Mouse (Mus musculus) midbrain, embryonic 14.5 days (tissue): ENCODE data around the gene Ltbp4. TPM values are rescaled to one million over a fixed set of nuclear protein-coding genes. Genes with fewer than 3 reads are reported as not detected.

ENCODE experiments used
- ATAC-seq: fragments of 200-750 bp; cut with Nextera tagmentation; 2 replicates; pipeline ENCODE4 v1.8.0; 2017; ENCODE audit warnings: moderate number of reproducible peaks, moderate library complexity; ENCODE audit not compliant: low FRiP score, low TSS enrichment
- DNase-seq: peaks from one replicate; pipeline ENCODE4 v3.0.0-alpha.2; 2015
- H3K27ac ChIP-seq: fragments of 300-500 bp; sonication (generic); replicated peaks from 2 replicates; pipeline ENCODE4 v1.5.1; 2014; ENCODE audit warnings: mild to moderate bottlenecking, low read depth, low read length, moderate library complexity
- H3K27me3 ChIP-seq: fragments of 300-500 bp; sonication (generic); 2 replicates; pipeline ENCODE4 v1.6.1; 2014; ENCODE audit warnings: low read length, control low read depth, mixed read lengths; ENCODE audit not compliant: control insufficient read depth, insufficient read depth
- H3K36me3 ChIP-seq: fragments of 300-500 bp; sonication (generic); 2 replicates; pipeline ENCODE4 v1.6.1; 2014; ENCODE audit warnings: low read length, control low read depth; ENCODE audit not compliant: control insufficient read depth, insufficient read depth
- H3K4me1 ChIP-seq: fragments of 300-500 bp; sonication (generic); 2 replicates; pipeline ENCODE4 v1.6.1; 2014; ENCODE audit warnings: mild to moderate bottlenecking, antibody characterized with exemption, low read length, control low read depth; ENCODE audit not compliant: control insufficient read depth, insufficient read depth
- H3K4me2 ChIP-seq: fragments of 300-500 bp; sonication (generic); 2 replicates; pipeline ENCODE4 v1.6.1; 2014; ENCODE audit warnings: mild to moderate bottlenecking, low read length, moderate library complexity
- H3K4me3 ChIP-seq: fragments of 300-500 bp; sonication (generic); replicated peaks from 2 replicates; pipeline ENCODE4 v1.5.1; 2014; ENCODE audit warnings: low read depth, low read length
- H3K9ac ChIP-seq: fragments of 300-500 bp; sonication (generic); replicated peaks from 2 replicates; pipeline ENCODE4 v1.6.1; 2014; ENCODE audit warnings: mild to moderate bottlenecking, low read length, moderate library complexity
- H3K9me3 ChIP-seq: fragments of 300-500 bp; sonication (generic); 2 replicates; pipeline ENCODE4 v1.6.1; 2016; ENCODE audit warnings: low read length, control low read depth, mixed read lengths; ENCODE audit not compliant: control insufficient read depth
- WGBS: fragments of 180-500 bp; shearing (Covaris S2); extraction: QIAGEN DNeasy Blood & Tissue Kit; methylation state at CpG from one replicate; pipeline ENCODE4 v1.1.7; 2014; 5-methylcytosine and 5-hydroxymethylcytosine counted together
- polyA plus RNA-seq: library from polyadenylated mRNA; unstranded; fragments of >200 nt; fragmentation: Nextera tagmentation; extraction: Ambion mirVana; gene quantifications from 2 replicates; pipeline ENCODE4 v1.2.1, GENCODE M21; 2014

Gene Ltbp4
- polyA plus RNA-seq, 1 experiment from 2014 or later = 7.4 TPM

DNA sequence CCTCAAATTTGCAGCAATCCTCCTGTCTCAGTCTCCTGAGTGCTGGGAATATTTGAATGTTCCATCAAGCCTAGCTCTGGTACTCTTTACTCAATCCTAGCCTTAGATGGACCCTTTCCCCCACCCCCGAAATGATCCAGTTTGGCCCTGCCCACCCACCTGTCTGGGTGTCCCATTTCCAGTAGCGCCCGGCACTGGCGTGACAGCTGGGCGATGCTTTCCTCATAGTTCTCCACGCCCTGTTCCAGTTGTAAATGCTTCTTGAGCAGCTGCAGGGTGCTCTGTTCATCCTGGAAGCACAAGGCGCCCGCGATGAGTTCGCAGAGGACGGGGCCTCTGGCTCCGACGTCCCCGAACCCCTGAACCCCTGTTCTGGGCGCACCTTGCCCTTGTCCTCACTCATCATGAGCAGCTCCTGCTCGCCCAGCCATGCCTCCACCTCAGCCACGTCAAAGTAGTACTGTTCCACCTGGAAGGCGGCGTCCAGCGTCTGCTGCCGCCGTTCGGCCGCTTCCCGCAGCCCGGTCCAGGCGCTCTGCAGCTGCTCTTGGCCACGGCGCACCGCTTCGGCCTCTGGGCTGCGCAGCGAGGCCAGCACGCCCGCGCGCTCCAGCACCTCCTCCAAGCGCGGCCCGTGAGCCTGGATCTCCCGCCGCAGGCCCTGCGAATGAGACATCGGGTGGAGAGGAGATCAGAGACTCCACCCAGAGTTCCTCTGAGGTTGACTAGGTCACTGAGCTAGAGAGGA, 34.4 kb upstream of the Ltbp4 start:
- ATAC-seq (no peak), DNase-seq (no peak)
- Histone ChIP-seq H3K9ac (no peak overlapping the region), H3K9me3 (peaks cover 7% of the 10 kb centered on the region; the same call in 1 of the 2 replicates), H3K27me3 (peaks cover 95% of the 10 kb centered on the region), H3K4me3 (no peak overlapping the region), H3K4me1 (no peaks in the 10 kb centered on the region), H3K27ac (no peak overlapping the region), H3K36me3 (0 out of 2 replicates have a peak, but pooled peaks cover 8% of the 10 kb centered on the region), H3K4me2 (peak overlapping the region; percentile 18; the same call in 1 of the 2 replicates)
- 6% methylated on average over 44 of the region's 44 CpGs for WGBS

DNA sequence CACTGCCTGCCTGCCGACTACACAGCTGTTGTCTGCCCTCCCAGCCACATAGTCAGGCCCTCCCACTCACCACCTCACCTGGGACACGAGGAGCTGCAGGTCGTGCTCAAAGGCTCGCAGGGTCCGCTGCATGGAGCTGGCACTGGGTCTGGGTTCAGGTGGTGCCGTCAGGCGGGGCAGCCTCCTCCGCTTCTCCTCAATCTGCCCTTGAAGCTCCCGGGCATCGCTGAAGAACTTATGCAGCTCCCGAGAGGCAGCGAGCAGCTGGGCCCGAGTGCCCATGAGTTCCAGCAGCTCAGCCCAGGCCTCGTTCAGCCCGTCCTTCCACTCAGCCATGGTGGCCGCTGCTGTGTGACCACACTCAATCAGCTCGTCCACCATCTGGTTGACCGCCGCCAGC, 31.6 kb upstream of the Ltbp4 start:
- Histone ChIP-seq H3K4me3 (no peak overlapping the region), H3K9me3 (peaks cover 7% of the 10 kb centered on the region; the same call in 1 of the 2 replicates), H3K27me3 (peaks cover 100% of the 10 kb centered on the region), H3K4me1 (no peaks in the 10 kb centered on the region), H3K4me2 (no peak overlapping the region), H3K27ac (no peak overlapping the region), H3K36me3 (peaks cover 12% of the 10 kb centered on the region; the same call in 1 of the 2 replicates), H3K9ac (no peak overlapping the region)
- DNase-seq = no peak
- no peak for ATAC-seq
- 85% methylated on average over 19 of the region's 19 CpGs for WGBS

DNA sequence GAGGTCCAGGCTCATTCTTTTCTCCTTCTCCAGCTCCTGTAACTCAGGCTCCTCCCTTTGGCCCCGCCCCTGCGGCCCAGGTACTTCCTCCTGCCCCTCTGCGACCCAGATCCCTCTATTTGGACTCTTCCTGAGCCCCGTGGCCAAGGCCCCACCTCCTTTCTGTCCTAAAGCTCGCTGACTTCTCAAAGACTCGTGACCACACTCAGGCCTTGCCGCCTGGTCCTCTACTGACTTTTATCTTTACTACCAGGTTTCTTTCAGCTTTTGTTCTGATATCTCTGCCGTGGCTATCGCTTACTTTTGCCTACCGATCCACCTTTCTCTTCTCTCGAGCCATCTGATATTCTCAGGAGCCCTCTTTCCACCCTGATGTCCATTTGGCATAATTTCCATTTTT, 30.5 kb upstream of the Ltbp4 start:
- Histone ChIP-seq H3K4me2 (no peak overlapping the region), H3K4me3 (no peak overlapping the region), H3K9me3 (peaks cover 7% of the 10 kb centered on the region; the same call in 1 of the 2 replicates), H3K27me3 (peaks cover 100% of the 10 kb centered on the region), H3K9ac (no peak overlapping the region), H3K4me1 (no peaks in the 10 kb centered on the region), H3K27ac (no peak overlapping the region), H3K36me3 (peaks cover 12% of the 10 kb centered on the region; the same call in 1 of the 2 replicates)
- DNase-seq (no peak), ATAC-seq (no peak)
- 20% methylated on average over 11 of the region's 11 CpGs for WGBS

DNA sequence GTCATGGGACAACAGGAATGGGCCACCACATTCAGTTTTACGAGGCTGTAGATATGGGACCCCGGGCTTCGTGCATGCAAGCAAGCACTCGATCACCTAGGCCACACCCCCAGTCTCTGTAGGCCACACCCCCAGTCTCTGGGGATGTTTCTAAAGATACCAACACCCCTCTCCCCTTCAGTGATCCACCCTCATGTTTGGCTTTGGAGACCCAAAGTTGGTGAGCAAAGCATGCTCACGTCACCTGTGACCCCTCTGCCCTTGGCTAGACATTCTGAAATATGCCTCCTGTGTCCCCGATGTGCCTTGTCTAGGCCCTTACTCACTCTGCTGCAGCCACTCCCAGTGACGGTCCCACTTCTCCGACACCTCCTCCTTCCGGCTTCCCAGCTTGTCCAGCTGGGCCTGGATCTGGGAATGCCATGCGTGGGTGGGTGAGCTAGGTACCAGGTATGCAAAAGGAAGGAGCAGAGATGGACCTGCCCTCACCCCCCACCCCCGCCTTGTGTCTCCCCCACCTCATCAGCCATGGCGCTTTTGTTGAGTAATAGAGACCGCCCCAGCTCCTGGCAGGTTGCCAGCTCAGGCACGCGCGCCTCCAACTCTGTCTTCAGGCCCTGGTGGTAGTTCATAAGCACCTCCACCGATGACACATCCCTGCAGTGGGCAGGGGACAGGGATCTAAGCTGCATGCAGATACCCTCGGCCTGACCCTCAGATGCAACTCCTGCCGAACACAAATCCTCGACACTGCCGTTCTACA, 28.8 kb upstream of the Ltbp4 start:
- 37% methylated on average over 21 of the region's 21 CpGs for WGBS
- Histone ChIP-seq H3K27me3 (peaks cover 89% of the 10 kb centered on the region), H3K36me3 (peaks cover 12% of the 10 kb centered on the region; the same call in 1 of the 2 replicates), H3K9ac (no peak overlapping the region), H3K4me1 (no peaks in the 10 kb centered on the region), H3K27ac (no peak overlapping the region), H3K4me2 (no peak overlapping the region), H3K9me3 (peaks cover 7% of the 10 kb centered on the region; the same call in 1 of the 2 replicates), H3K4me3 (no peak overlapping the region)
- no peak for ATAC-seq
- DNase-seq = no peak

DNA sequence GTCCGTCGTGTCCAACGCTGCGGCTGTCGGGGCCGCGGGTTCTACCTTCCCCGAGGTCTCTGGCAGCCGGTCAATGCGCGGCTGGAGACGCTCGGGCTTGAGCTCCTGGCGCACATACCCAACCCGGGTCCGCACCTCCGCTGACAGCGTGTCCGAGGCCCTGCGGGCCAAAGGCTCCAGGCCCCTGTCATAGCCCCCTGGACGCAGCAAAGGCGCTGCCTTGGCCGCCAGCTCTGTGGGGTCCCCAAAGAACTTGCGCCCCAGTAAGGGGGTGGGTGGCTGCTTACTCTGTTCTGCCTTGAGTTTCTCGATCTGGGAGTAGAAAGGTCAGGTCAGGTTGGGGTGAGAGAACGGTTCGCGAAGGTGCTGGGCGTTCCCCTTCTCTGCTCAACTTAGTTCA, 26.9 kb upstream of the Ltbp4 start:
- no peaks in the 10 kb centered on the region for H3K9me3 ChIP-seq
- 3% methylated on average over 29 of the region's 29 CpGs for WGBS
- H3K4me1 ChIP-seq = no peaks in the 10 kb centered on the region
- H3K36me3 ChIP-seq = peaks cover 8% of the 10 kb centered on the region; the same call in 1 of the 2 replicates
- ATAC-seq (no peak), DNase-seq (no peak)
- no peak overlapping the region for H3K9ac ChIP-seq
- no peak overlapping the region for H3K27ac ChIP-seq
- H3K4me3 ChIP-seq = peak overlapping the region; percentile 5; the same call in 1 of the 2 replicates
- peaks cover 71% of the 10 kb centered on the region for H3K27me3 ChIP-seq
- H3K4me2 ChIP-seq = no peak overlapping the region

DNA sequence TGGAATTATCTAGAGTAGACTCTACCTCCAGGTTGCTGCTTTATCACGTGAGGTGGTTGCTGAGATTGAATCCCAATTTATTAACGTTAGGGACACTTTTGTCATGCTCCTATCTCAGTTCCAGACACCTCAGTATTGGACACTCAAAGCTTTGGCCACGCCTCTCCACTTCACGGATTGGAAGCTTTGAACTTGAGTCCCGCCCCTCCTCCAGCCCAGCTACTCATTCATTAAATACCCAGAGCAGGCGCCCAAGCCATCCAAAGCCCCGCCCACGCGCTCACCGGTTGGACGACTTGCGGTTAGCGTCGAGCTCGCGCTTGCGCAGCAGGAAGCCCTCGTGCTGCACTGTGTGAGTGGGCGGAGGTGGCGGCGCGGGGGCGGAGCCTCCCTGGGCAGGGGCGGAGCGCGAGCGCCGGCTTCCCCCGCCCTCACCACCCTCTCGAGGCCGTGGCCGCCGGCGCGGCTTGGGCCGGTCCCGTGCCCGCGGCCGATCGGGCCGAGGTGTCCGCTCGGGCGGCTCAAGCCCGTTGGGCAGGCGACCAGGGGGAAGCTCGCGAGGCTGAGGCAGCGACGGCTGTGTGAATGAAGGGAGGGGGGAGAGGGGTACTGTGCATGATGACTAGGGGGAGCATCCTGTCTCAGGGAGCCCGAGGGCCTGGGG, 23.9 kb upstream of the Ltbp4 start:
- Histone ChIP-seq H3K27me3 (peaks cover 63% of the 10 kb centered on the region), H3K4me2 (peak overlapping the region; percentile 68), H3K4me3 (peak overlapping the region; percentile 53), H3K9ac (peak overlapping the region; percentile 48), H3K9me3 (no peaks in the 10 kb centered on the region), H3K36me3 (peaks cover 4% of the 10 kb centered on the region; the same call in 1 of the 2 replicates), H3K4me1 (no peaks in the 10 kb centered on the region), H3K27ac (no peak overlapping the region)
- WGBS = under 1% methylated on average over 52 of the region's 52 CpGs
- ATAC-seq (peak; percentile 97), DNase-seq (peak; percentile 100)

DNA sequence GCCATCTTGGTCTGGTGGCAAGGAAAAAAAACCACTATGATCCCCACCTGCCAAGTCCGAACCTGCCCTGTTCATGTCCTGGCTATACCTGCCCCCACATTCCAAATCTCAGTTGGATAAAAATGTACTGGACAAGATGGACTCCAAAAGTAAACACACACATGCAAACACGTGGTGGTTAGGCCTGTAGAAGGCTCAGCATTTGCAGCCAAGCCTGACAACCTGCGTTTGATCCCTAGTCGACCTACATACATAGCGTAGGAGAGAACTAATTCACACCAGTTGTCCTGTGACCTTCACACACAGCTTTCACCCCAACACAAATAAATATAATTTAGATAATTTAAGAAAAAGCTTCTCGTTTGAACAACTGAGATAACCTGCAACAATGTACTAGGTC, 23.3 kb upstream of the Ltbp4 start:
- no peak for ATAC-seq
- H3K36me3 ChIP-seq = no peaks in the 10 kb centered on the region; the same call in 1 of the 2 replicates
- H3K4me2 ChIP-seq = peak overlapping the region; percentile 68

DNA sequence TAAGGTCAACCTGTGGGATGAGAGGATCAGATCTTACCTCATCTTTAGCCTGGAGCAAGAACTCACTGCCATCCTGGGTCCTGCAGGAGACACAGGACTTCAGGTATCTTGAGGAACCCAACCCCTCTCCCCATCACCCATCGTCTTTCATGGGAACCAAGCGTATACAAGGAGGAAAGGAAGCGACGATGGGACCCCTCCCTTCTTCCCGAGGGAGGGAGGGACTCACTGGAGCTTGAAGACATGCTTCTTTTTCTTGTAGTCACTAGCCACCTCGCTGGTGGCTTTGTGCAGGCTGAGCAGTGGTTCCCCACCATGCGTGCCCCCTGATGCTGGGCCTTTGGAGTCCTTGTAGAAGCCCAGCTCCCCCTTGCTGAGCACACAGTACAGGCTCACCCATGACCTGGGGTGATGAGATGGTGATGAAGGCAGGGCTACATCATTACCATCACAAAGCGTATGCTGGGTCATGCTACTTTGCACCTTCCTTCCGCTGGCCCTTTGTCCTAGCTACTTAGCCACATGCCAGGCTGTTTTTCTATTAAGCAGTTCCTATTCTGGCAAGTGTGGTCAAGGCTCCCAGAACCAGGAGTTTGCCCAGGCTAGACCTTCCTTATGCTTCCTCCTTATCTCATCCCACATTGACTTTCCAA, 22.3 kb upstream of the Ltbp4 start:
- DNase-seq = no peak
- Histone ChIP-seq H3K27me3 (peaks cover 47% of the 10 kb centered on the region), H3K4me2 (no peak overlapping the region)

More for the DNA sequence above, 23.3 kb upstream of the Ltbp4 start:
- DNase-seq = no peak
- Histone ChIP-seq H3K4me3 (no peak overlapping the region), H3K27ac (no peak overlapping the region), H3K4me1 (no peaks in the 10 kb centered on the region), H3K27me3 (peaks cover 56% of the 10 kb centered on the region), H3K9ac (no peak overlapping the region), H3K9me3 (no peaks in the 10 kb centered on the region)
- WGBS = 52% methylated on average over 6 of the region's 6 CpGs

More for the DNA sequence above, 22.3 kb upstream of the Ltbp4 start:
- H3K36me3 ChIP-seq = no peaks in the 10 kb centered on the region
- no peaks in the 10 kb centered on the region for H3K9me3 ChIP-seq
- H3K27ac ChIP-seq = no peak overlapping the region
- 83% methylated on average over 9 of the region's 9 CpGs for WGBS
- H3K4me3 ChIP-seq = no peak overlapping the region
- H3K4me1 ChIP-seq = peaks cover 2% of the 10 kb centered on the region
- no peak overlapping the region for H3K9ac ChIP-seq
- no peak for ATAC-seq
